Mouse (Mus musculus) hindbrain, embryonic 14.5 days (tissue): Measurements from ENCODE around the gene S100a13. TPM values are rescaled to one million over a fixed set of nuclear protein-coding genes. Genes with fewer than 3 reads are reported as not detected.

Experiments
- ATAC-seq: fragments of 200-750 bp; cut with Nextera tagmentation; 2 replicates; pipeline ENCODE4 v1.8.0; 2017; ENCODE audit warnings: moderate number of reproducible peaks, mild to moderate bottlenecking, moderate TSS enrichment, moderate library complexity; ENCODE audit not compliant: low FRiP score
- DNase-seq: peaks from one replicate; pipeline ENCODE4 v3.0.0-alpha.2; 2015; ENCODE audit warnings: low spot score
- H3K27ac ChIP-seq: fragments of 300-500 bp; sonication (generic); 2 replicates; pipeline ENCODE4 v1.5.1; 2014; ENCODE audit warnings: mild to moderate bottlenecking, moderate library complexity
- H3K27me3 ChIP-seq: fragments of 300-500 bp; sonication (generic); 2 replicates; pipeline ENCODE4 v1.6.1; 2014; ENCODE audit warnings: mild to moderate bottlenecking, low read length, mixed read lengths; ENCODE audit not compliant: control insufficient read depth, insufficient read depth
- H3K36me3 ChIP-seq: fragments of 300-500 bp; sonication (generic); replicated peaks from 2 replicates; pipeline ENCODE4 v1.6.1; 2014; ENCODE audit not compliant: control insufficient read depth, insufficient read depth
- H3K4me1 ChIP-seq: fragments of 300-500 bp; sonication (generic); replicated peaks from 2 replicates; pipeline ENCODE4 v1.6.1; 2014; ENCODE audit warnings: antibody characterized with exemption, low read length, mixed read lengths; ENCODE audit not compliant: control insufficient read depth, insufficient read depth
- H3K4me2 ChIP-seq: fragments of 300-500 bp; sonication (generic); replicated peaks from 2 replicates; pipeline ENCODE4 v1.6.1; 2014; ENCODE audit warnings: mild to moderate bottlenecking, moderate library complexity
- H3K4me3 ChIP-seq: fragments of 300-500 bp; sonication (generic); replicated peaks from 2 replicates; pipeline ENCODE4 v1.5.1; 2014; ENCODE audit warnings: mild to moderate bottlenecking, low read length
- H3K9ac ChIP-seq: fragments of 300-500 bp; sonication (generic); 2 replicates; pipeline ENCODE4 v1.6.1; 2014
- H3K9me3 ChIP-seq: fragments of 300-500 bp; sonication (generic); 2 replicates; pipeline ENCODE4 v1.6.1; 2016; ENCODE audit warnings: low read length; ENCODE audit not compliant: control insufficient read depth
- WGBS: fragments of 180-500 bp; shearing (Covaris S2); extraction: QIAGEN DNeasy Blood & Tissue Kit; methylation state at CpG from one replicate; pipeline ENCODE4 v1.1.7; 2014; 5-methylcytosine and 5-hydroxymethylcytosine counted together
- polyA plus RNA-seq: library from polyadenylated mRNA; unstranded; fragments of >200 nt; fragmentation: Nextera tagmentation; extraction: Ambion mirVana; gene quantifications from 2 replicates; pipeline ENCODE4 v1.2.1, GENCODE M21; 2014

S100a13 gene
- polyA plus RNA-seq, 1 experiment from 2014 or later, result 11.9 TPM

- peaks cover 28% of the 10 kb centered on the region for H3K27me3 ChIP-seq
- ATAC-seq, result no peak
- no peaks in the 10 kb centered on the region for H3K36me3 ChIP-seq
- no peak for DNase-seq
- H3K27ac ChIP-seq, result no peak overlapping the region
- peaks cover 11% of the 10 kb centered on the region for H3K4me1 ChIP-seq
- no peak overlapping the region for H3K4me2 ChIP-seq
- no peaks in the 10 kb centered on the region for H3K9me3 ChIP-seq
- H3K9ac ChIP-seq, result no peak overlapping the region
- H3K4me3 ChIP-seq, result no peak overlapping the region
- WGBS, result 88% methylated on average over 4 of the region's 4 CpGs
Observed at GRCm38 (mm10) chr3:90515789-90516188, 1.6 kb downstream of the S100a13 start.

GRCm38 (mm10) chr3:90517711-90518110 lies 3.5 kb downstream of the S100a13 start:
- Histone ChIP-seq H3K9ac (no peak overlapping the region), H3K4me2 (no peak overlapping the region), H3K4me3 (no peak overlapping the region), H3K9me3 (no peaks in the 10 kb centered on the region), H3K36me3 (no peaks in the 10 kb centered on the region), H3K27ac (no peak overlapping the region), H3K27me3 (peaks cover 23% of the 10 kb centered on the region), H3K4me1 (peaks cover 11% of the 10 kb centered on the region)
- ATAC-seq (no peak), DNase-seq (no peak)
- 80% methylated on average over 4 of the region's 4 CpGs for WGBS

GRCm38 (mm10) chr3:90525421-90525820 lies 11.2 kb downstream of the S100a13 start:
- Histone ChIP-seq H3K4me3 (no peak overlapping the region), H3K4me2 (no peak overlapping the region), H3K4me1 (no peaks in the 10 kb centered on the region), H3K9me3 (peaks cover 3% of the 10 kb centered on the region; the same call in 1 of the 2 replicates), H3K9ac (no peak overlapping the region), H3K27ac (no peak overlapping the region), H3K36me3 (no peaks in the 10 kb centered on the region), H3K27me3 (no peaks in the 10 kb centered on the region)
- peak; percentile 45 for DNase-seq
- ATAC-seq, result no peak
- WGBS, result 64% methylated on average over 4 of the region's 4 CpGs

- 88% methylated on average over 2 of the region's 2 CpGs for WGBS
- Histone ChIP-seq H3K27me3 (no peaks in the 10 kb centered on the region), H3K36me3 (no peaks in the 10 kb centered on the region), H3K4me1 (no peaks in the 10 kb centered on the region), H3K27ac (no peak overlapping the region), H3K9ac (no peak overlapping the region), H3K4me3 (no peak overlapping the region), H3K9me3 (peaks cover 3% of the 10 kb centered on the region; the same call in 1 of the 2 replicates), H3K4me2 (no peak overlapping the region)
- ATAC-seq (no peak), DNase-seq (no peak)
Observed at GRCm38 (mm10) chr3:90526076-90526475, 11.8 kb downstream of the S100a13 start.

GRCm38 (mm10) chr3:90526580-90526979 lies 12.3 kb downstream of the S100a13 start, which contains the start of gene S100a14:
Gene S100a14 (plus strand): TSS chr3:90526856.
- H3K4me3 ChIP-seq, result no peak within 1 kb of the TSS
- H3K9me3 ChIP-seq, result peaks cover 3% of the 10 kb centered on the region; the same call in 1 of the 2 replicates
- ATAC-seq (no peak), DNase-seq (no peak)
- H3K36me3 ChIP-seq, result no peaks in the 10 kb centered on the region
- no peak within 1 kb of the TSS for H3K9ac ChIP-seq
- WGBS, result 81% methylated on average over 5 of the region's 5 CpGs
- no peaks in the 10 kb centered on the region for H3K27me3 ChIP-seq
- H3K4me1 ChIP-seq, result no peaks in the 10 kb centered on the region
- no peak within 1 kb of the TSS for H3K4me2 ChIP-seq
- no peak within 1 kb of the TSS for H3K27ac ChIP-seq

- WGBS, result 90% methylated on average over 7 of the region's 7 CpGs
- DNase-seq (no peak), ATAC-seq (no peak)
- H3K36me3 ChIP-seq, result no peaks in the 10 kb centered on the region
- H3K9me3 ChIP-seq, result peaks cover 3% of the 10 kb centered on the region; the same call in 1 of the 2 replicates
- H3K9ac ChIP-seq, result no peak overlapping the region
- H3K27me3 ChIP-seq, result no peaks in the 10 kb centered on the region
- H3K4me2 ChIP-seq, result no peak overlapping the region
- H3K27ac ChIP-seq, result no peak overlapping the region
- H3K4me3 ChIP-seq, result no peak overlapping the region
- H3K4me1 ChIP-seq, result no peaks in the 10 kb centered on the region
Observed at GRCm38 (mm10) chr3:90527291-90527873, 13.1 kb downstream of the S100a13 start.

- Histone ChIP-seq H3K4me1 (no peaks in the 10 kb centered on the region), H3K4me2 (no peak overlapping the region), H3K36me3 (no peaks in the 10 kb centered on the region), H3K9me3 (no peaks in the 10 kb centered on the region), H3K27ac (no peak overlapping the region), H3K27me3 (no peaks in the 10 kb centered on the region), H3K4me3 (no peak overlapping the region), H3K9ac (no peak overlapping the region)
- 76% methylated on average over 5 of the region's 5 CpGs for WGBS
- DNase-seq, result no peak
- ATAC-seq, result no peak
Observed at GRCm38 (mm10) chr3:90531713-90532112, 17.5 kb downstream of the S100a13 start.

GRCm38 (mm10) chr3:90535446-90535845 lies 21.2 kb downstream of the S100a13 start:
- Histone ChIP-seq H3K27me3 (no peaks in the 10 kb centered on the region), H3K4me2 (no peak overlapping the region), H3K36me3 (no peaks in the 10 kb centered on the region), H3K4me1 (no peaks in the 10 kb centered on the region), H3K9ac (no peak overlapping the region), H3K27ac (no peak overlapping the region), H3K4me3 (no peak overlapping the region), H3K9me3 (no peaks in the 10 kb centered on the region)
- DNase-seq (no peak), ATAC-seq (no peak)
- WGBS, result 77% methylated on average over 1 of the region's 1 CpGs

- 0 out of 2 replicates have a peak, but pooled peaks cover 4% of the 10 kb centered on the region for H3K4me1 ChIP-seq
- 43% methylated on average over 10 of the region's 10 CpGs for WGBS
- no peaks in the 10 kb centered on the region for H3K36me3 ChIP-seq
- no peak within 1 kb of the TSS for H3K9ac ChIP-seq
- H3K9me3 ChIP-seq, result no peaks in the 10 kb centered on the region
- no peak within 1 kb of the TSS for H3K27ac ChIP-seq
- H3K4me2 ChIP-seq, result no peak within 1 kb of the TSS; the same call in 1 of the 2 replicates
- no peak for ATAC-seq
- no peak for DNase-seq
- no peaks in the 10 kb centered on the region for H3K27me3 ChIP-seq
- no peak within 1 kb of the TSS for H3K4me3 ChIP-seq
Observed at GRCm38 (mm10) chr3:90537141-90537904, 23.1 kb downstream of the S100a13 start, which contains the start of gene S100a16. Gene S100a16 (plus strand): TSS chr3:90537254.
